Mouse (Mus musculus) liver, embryonic 14.5 days (tissue): ENCODE measurements at regions not wholly inside any gene's neighbourhood (a gene's known extent, or its start where the extent isn't known, plus 50 kb on each side); places are given as distances from the start of the nearest gene placed in this dataset.

Experiments used
- CTCF ChIP-seq: IDR thresholded peaks from 2 replicates; pipeline ENCODE4 v1.5.1; 2016; ENCODE audit warnings: antibody characterized with exemption, low read depth, control low read depth
- EP300 ChIP-seq: IDR thresholded peaks from 2 replicates; pipeline ENCODE4 v1.6.1; 2016; ENCODE audit warnings: antibody characterized with exemption, low read depth

GRCm38 (mm10) chr4:153093129-153093528 is 389.5 kb downstream of the Ajap1 start:
- TF ChIP-seq EP300 (no peak), CTCF (no peak)
